Mouse (Mus musculus) neural tube, postnatal 0 days (tissue): Measurements from ENCODE around the gene Atox1. TPM values are rescaled to one million over a fixed set of nuclear protein-coding genes. Genes with fewer than 3 reads are reported as not detected.

Experiments
- microRNA-seq: library from miRNA; unstranded; fragments of <30 nt; microRNA quantifications from one replicate; pipeline ENCODE4, GENCODE M21; 2016
- polyA plus RNA-seq: library from polyadenylated mRNA; unstranded; fragments of >200 nt; fragmentation: Nextera tagmentation; extraction: Ambion mirVana; gene quantifications from 2 replicates; pipeline ENCODE4 v1.2.1, GENCODE M21; 2015

Gene Atox1
- polyA plus RNA-seq, result 321 and 347 TPM in 2 replicates

DNA sequence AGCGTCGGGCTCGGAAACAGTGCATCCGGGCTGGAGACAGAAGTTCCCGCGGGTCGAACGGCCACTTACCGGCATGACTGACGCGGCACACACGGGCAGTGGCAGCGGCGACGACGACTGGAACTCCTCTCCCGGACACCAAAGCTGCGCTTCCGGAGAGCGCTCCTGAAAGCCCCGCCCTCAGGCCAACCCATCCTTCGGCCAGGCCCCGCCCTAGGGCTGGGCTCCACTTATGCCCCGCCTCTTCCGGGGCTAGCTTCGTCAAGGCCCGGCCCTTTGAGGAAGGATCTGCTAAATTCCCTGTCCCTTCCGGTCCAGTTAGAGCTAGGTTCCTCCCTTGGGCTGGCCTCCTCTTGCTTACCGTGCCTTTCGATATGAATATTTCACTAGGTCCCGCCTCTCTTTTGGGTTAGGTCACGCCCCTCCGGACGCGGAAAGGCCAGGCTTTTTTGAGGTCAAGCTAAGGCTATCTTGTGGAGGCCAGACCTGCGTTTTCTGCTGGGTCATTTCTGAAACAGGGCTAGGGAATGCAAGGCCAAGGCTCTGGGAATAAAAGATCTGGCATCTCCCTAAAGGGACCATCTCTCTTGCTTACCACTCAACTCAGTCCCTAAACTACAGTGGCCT lies at the start of gene Atox1:
Gene Atox1, minus strand, starts transcription at position 221 of the 627 bp plus-strand sequence.

GRCm38 (mm10) chr11:55469048-55469843 lies 8.2 kb upstream of the Atox1 start, which contains the start of gene G3bp1:
TSS of gene G3bp1 (plus strand) at chr11:55469685.

GRCm38 (mm10) chr11:55422978-55423377 lies 38.1 kb downstream of the Atox1 start, which contains the start of gene Sparc:
TSS of gene Sparc (minus strand) at chr11:55423183.

Small RNAs within 50 kb of the gene (microRNA-seq; reads per million reads assigned to microRNA genes)
- not detected for gene Mir7652

Other genes starting within 250 kb of the Atox1 start
- gene Fat2, start 124.7 kb downstream of the Atox1 start, polyA plus RNA-seq, result 0.06 TPM in 2 replicates
- 1,110 and 1,283 TPM in 2 replicates for gene Sparc, start 38.1 kb downstream of the Atox1 start, polyA plus RNA-seq
- 61.5 and 64.3 TPM in 2 replicates for gene G3bp1, start 8.4 kb upstream of the Atox1 start, polyA plus RNA-seq
- 6.2 and 6.3 TPM in 2 replicates for gene Glra1, start 147.0 kb upstream of the Atox1 start, polyA plus RNA-seq